Mouse (Mus musculus) myocyte (in vitro differentiated cells): Measurements from ENCODE around the gene Ganab. TPM values are rescaled to one million over a fixed set of nuclear protein-coding genes. Genes with fewer than 3 reads are reported as not detected.

Experiments
- H3K27me3 ChIP-seq: one replicate; pipeline ENCODE4 v1.6.1; 2011; ENCODE audit not compliant: control insufficient read depth, insufficient read depth, insufficient read length
- H3K36me3 ChIP-seq: one replicate; pipeline ENCODE4 v1.6.1; 2011; ENCODE audit not compliant: control insufficient read depth, insufficient read depth
- H3K4me2 ChIP-seq: one replicate; pipeline ENCODE4 v1.6.1; 2011; ENCODE audit warnings: low read depth, control low read depth
- H3K4me3 ChIP-seq: one replicate; pipeline ENCODE4 v1.5.1; 2011; ENCODE audit warnings: mild to moderate bottlenecking, control low read depth, moderate library complexity
- H3K79me2 ChIP-seq: one replicate; pipeline ENCODE4 v1.6.1; 2011; ENCODE audit not compliant: control insufficient read depth, insufficient read depth
- H3ac ChIP-seq: one replicate; pipeline ENCODE4 v1.6.1; 2011; ENCODE audit not compliant: control insufficient read depth, insufficient read length
- CEBPB ChIP-seq: IDR thresholded peaks from 2 replicates; pipeline ENCODE4 v1.6.1; 2011; ENCODE audit warnings: mild to moderate bottlenecking, moderate library complexity; ENCODE audit not compliant: poor library complexity, insufficient read depth, severe bottlenecking
- E2F4 ChIP-seq: IDR thresholded peaks from one replicate; pipeline ENCODE4 v1.6.1; 2011; ENCODE audit warnings: mild to moderate bottlenecking, control low read depth, moderate library complexity; ENCODE audit not compliant: insufficient read depth
- MAX ChIP-seq: IDR thresholded peaks from one replicate; pipeline ENCODE4 v1.6.1; 2011; ENCODE audit warnings: low read depth, mild to moderate bottlenecking, control low read depth
- MYOD1 ChIP-seq, 3 experiments: IDR thresholded peaks; one replicate each; pipeline ENCODE4 v1.6.1; 2011; ENCODE audit warnings: control low read depth in 2 of 3, low read depth in 2 of 3, mild to moderate bottlenecking in 2 of 3, moderate library complexity in 1 of 3; ENCODE audit not compliant: insufficient read length in 2 of 3, control insufficient read depth in 1 of 3
- MYOG ChIP-seq, 3 experiments: IDR thresholded peaks; one replicate each; pipeline ENCODE4 v1.6.1; 2011; ENCODE audit warnings: control low read depth in 2 of 3, low read depth in 2 of 3, mild to moderate bottlenecking in 2 of 3; ENCODE audit not compliant: insufficient read length in 2 of 3, control insufficient read depth in 1 of 3, insufficient read depth in 1 of 3
- POLR2A ChIP-seq: IDR thresholded peaks from one replicate; pipeline ENCODE4 v1.6.1; 2011; ENCODE audit warnings: low read depth, mild to moderate bottlenecking, control low read depth, moderate library complexity; ENCODE audit not compliant: insufficient read length
- POLR2AphosphoS2 ChIP-seq: IDR thresholded peaks from one replicate; pipeline ENCODE4 v1.6.1; 2011; ENCODE audit warnings: low read depth, control low read depth; ENCODE audit not compliant: insufficient read length
- REST ChIP-seq: IDR thresholded peaks from one replicate; pipeline ENCODE4 v1.6.1; 2011; ENCODE audit warnings: mild to moderate bottlenecking, control low read depth, moderate library complexity; ENCODE audit not compliant: insufficient read depth, insufficient read length
- SRF ChIP-seq: IDR thresholded peaks from one replicate; pipeline ENCODE4 v1.6.1; 2011; ENCODE audit warnings: low read depth; ENCODE audit not compliant: control insufficient read depth, insufficient read length
- TCF12 ChIP-seq: IDR thresholded peaks from one replicate; pipeline ENCODE4 v1.6.1; 2011; ENCODE audit warnings: mild to moderate bottlenecking, control low read depth; ENCODE audit not compliant: poor library complexity, insufficient read depth, severe bottlenecking
- TCF3 ChIP-seq: IDR thresholded peaks from one replicate; pipeline ENCODE4 v1.6.1; 2011; ENCODE audit warnings: low read depth, control low read depth; ENCODE audit not compliant: insufficient read length
- USF1 ChIP-seq: IDR thresholded peaks from one replicate; pipeline ENCODE4 v1.6.1; 2011; ENCODE audit warnings: low read depth, mild to moderate bottlenecking, control low read depth, moderate library complexity
- polyA plus RNA-seq: library from polyadenylated mRNA; unstranded; fragments of >200 nt; fragmentation: generic; extraction: Trizol; gene quantifications from one replicate; pipeline ENCODE4 v1.2.1, GENCODE M21; 2012; ENCODE audit warnings: missing spikeins

Ganab gene
- polyA plus RNA-seq, 1 experiment = 109 TPM

DNA sequence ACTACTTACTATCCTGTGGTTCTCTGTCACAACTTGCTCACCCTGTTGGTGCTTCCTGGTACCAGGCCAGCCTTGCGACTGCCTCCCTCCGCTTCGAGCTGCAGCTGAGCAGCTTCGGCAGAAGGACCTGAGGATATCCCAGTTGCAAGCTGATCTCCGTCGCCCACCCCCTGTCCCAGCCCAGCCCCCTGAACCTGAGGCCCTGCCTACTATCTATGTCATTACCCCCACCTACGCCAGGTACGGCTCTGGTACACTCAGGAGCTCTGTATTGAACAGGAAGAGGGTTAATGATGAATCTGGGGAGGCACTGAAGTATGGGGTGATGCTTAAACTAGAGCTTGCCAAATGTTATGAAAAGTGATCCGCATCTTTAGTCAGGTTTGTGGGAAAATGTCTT is 23.9 kb downstream of the Ganab start:
- TF ChIP-seq POLR2AphosphoS2 (no peak), REST (no peak), TCF12 (no peak), SRF (no peak)
- no peaks in the 10 kb centered on the region for H3K27me3 ChIP-seq
- peak overlapping the region; percentile 97 for H3K4me2 ChIP-seq
- peaks cover 14% of the 10 kb centered on the region for H3K36me3 ChIP-seq
- H3K4me3 ChIP-seq = peak overlapping the region; percentile 81
- no peak overlapping the region for H3ac ChIP-seq
- peaks cover 35% of the 10 kb centered on the region for H3K79me2 ChIP-seq

DNA sequence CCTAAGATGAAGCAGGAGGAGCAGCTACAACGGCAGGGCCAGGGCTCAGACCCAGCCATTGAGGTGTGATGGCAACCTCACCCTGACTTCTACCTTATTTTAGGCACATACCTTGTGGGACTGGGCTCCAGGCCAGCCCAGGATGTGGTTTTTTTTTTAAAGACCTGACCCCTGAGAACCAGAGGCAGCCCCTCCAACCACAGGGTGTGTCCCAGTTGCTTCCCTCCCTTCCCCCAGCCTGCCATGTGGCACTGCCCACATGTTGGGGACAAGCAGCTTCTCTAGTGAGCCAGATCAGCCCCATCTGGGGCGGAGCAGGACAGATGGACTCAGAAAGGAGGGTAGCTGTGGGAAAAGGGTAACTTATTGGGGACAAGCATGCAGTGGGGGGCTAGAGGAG is 28.9 kb downstream of the Ganab start:
- no peak overlapping the region for H3K4me3 ChIP-seq
- peak overlapping the region; percentile 27 for H3K4me2 ChIP-seq
- peaks cover 26% of the 10 kb centered on the region for H3K79me2 ChIP-seq
- H3K36me3 ChIP-seq = peaks cover 14% of the 10 kb centered on the region
- H3K27me3 ChIP-seq = no peaks in the 10 kb centered on the region
- TF ChIP-seq MYOD1 (IDR thresholded peaks at IDR 0.05; ENCODE audit: control insufficient read depth in 1 of 3, insufficient read length in 2 of 3, low read depth in 2 of 3) = peak in 1 of 3 experiments; percentile 70
- no peak for TF ChIP-seq TCF3
- TF ChIP-seq MYOG (IDR thresholded peaks at IDR 0.05; ENCODE audit: control insufficient read depth in 1 of 3, insufficient read depth in 1 of 3, insufficient read length in 2 of 3, low read depth in 2 of 3) = peak in 2 of 3 experiments; percentile 3 to 85
- H3ac ChIP-seq = no peak overlapping the region

DNA sequence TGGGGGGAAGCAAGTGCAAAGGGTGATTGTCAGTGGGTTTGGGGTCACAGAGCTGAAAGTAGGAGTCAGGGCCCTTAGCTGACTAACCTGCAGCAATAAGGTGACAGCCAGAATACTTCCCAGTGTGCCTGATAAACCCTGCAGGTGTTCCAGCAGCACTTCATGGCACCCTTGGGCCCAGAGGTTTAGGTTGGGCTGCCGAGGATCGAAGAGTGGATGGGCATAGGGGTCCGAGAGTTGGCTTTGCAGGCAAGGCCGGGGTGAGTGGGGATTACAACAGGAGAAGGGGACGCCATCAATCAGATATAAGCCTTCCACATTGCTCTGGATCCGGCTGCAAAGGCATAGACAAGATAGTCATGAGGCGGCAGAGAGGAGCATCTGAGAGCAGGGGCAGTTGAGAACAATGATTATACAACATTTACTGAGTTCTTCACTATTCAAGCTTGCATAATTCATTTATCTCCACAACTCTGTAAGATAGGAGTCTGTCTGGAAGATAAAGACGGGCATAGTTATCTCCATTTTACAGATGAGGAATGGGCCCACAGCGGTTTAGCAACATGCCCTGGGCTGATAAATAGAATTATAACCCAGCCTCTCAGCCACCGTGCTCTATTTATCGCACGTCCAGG is 30.1 kb downstream of the Ganab start:
- Histone ChIP-seq H3K4me2 (no peak overlapping the region), H3K4me3 (no peak overlapping the region), H3K79me2 (peaks cover 14% of the 10 kb centered on the region), H3ac (no peak overlapping the region), H3K36me3 (peaks cover 13% of the 10 kb centered on the region), H3K27me3 (no peaks in the 10 kb centered on the region)
- TF ChIP-seq TCF12 (no peak), USF1 (no peak), E2F4 (no peak)

DNA sequence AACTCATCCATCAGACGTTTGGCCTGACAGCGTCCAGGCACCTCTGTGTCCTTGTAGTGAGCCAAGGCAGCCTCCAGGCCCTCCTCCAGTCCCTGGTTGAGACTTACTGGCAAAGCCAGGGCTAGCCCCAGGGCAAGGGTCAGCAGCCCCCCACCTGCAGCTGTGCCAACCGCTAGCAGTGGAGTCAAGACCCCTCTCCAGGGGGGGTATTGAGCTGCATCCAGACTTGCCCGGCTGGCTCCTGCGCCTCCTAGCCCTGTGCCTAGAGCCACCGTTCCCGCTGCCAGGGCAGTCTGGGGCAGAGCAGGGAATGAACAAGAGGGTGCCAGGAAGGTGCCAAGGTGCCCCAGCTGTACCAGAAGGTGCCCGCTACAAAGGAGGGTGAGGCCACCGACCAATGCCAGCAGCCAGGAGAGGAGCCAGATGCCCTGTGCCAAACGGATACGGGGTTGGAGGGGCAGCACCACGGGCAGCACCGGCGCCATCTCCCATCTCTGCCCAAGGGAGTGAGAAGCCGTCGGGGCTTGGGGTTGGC is 30.9 kb downstream of the Ganab start:
- Histone ChIP-seq H3K79me2 (peaks cover 7% of the 10 kb centered on the region), H3K4me2 (peak overlapping the region; percentile 96), H3K36me3 (peaks cover 10% of the 10 kb centered on the region), H3ac (peak overlapping the region; percentile 76), H3K27me3 (no peaks in the 10 kb centered on the region), H3K4me3 (peak overlapping the region; percentile 51)
- TF ChIP-seq USF1 = no peak
- no peak for TF ChIP-seq MAX
- TF ChIP-seq SRF = no peak
- TF ChIP-seq REST = peak; percentile 10
- TF ChIP-seq E2F4 = no peak
- no peak for TF ChIP-seq TCF3
- TF ChIP-seq MYOD1 (IDR thresholded peaks at IDR 0.05; ENCODE audit: control insufficient read depth in 1 of 3, insufficient read length in 2 of 3, low read depth in 2 of 3) = no peak
- no peak for TF ChIP-seq TCF12
- peak; percentile 52 for TF ChIP-seq POLR2AphosphoS2
- TF ChIP-seq CEBPB = no peak
- no peak for TF ChIP-seq POLR2A
- no peak for TF ChIP-seq MYOG (IDR thresholded peaks at IDR 0.05; ENCODE audit: control insufficient read depth in 1 of 3, insufficient read depth in 1 of 3, insufficient read length in 2 of 3, low read depth in 2 of 3)

DNA sequence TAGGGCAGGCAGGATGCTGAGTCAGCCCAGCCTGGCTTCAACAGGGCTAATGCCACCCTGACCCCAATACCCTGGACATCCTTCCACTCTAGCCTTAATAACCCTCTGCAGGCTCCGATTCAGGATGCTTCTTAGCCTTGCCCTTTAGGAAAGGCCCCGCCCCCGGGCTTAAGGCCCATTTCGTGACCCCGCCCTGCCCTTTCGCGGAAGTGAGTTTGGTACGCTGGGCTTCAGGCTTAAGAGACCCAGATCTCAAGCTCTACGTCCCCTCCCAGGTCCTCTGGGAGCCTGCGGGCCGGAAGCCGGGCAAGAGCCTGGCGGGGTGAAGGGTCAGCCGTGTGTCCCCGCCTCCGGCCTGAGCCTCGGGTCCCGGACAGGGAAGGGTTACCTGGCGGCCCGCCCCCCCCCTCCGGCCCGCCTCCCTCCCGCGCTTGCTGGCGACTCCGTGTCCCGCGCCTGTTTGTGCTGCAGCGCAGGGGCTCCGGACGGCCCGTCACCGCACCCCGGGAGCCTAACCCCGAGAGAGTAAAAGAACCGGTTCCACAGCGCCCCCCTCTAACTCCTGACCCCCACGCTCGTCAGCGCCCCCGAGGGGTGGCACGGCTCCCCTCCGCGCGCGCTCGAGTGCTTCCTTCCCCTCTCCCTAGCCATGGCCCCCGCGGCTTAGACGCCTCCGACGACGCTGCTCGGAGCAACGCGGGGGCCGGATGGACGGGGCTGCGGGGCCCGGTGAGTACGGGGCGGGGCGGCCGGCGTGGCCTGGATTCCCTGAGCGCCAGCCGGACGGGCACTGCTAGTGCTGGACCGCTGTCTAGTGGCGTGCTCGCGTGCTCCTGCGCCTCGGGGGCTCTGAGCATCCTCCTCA is 31.6 kb downstream of the Ganab start, which contains the start of the genes Rom1 and Eml3:
Rom1 (minus strand) TSS at position 133 of the 865 bp plus-strand sequence.
Eml3 (plus strand) TSS at position 329 of the 865 bp plus-strand sequence.
- H3K4me2 ChIP-seq = peak within 1 kb of the TSS; percentile 96
- TF ChIP-seq TCF3 (no peak), MAX (no peak), MYOD1 (IDR thresholded peaks at IDR 0.05; ENCODE audit: control insufficient read depth in 1 of 3, insufficient read length in 2 of 3, low read depth in 2 of 3) (peak in 1 of 3 experiments; percentile 1), POLR2A (peak; percentile 37), CEBPB (no peak), E2F4 (no peak), MYOG (IDR thresholded peaks at IDR 0.05; ENCODE audit: control insufficient read depth in 1 of 3, insufficient read depth in 1 of 3, insufficient read length in 2 of 3, low read depth in 2 of 3) (no peak), SRF (no peak), REST (peak; percentile 21), POLR2AphosphoS2 (peak; percentile 9), TCF12 (no peak), USF1 (no peak)
- H3K79me2 ChIP-seq = peaks cover 4% of the 10 kb centered on the region
- H3ac ChIP-seq = peak within 1 kb of the TSS; percentile 76
- H3K4me3 ChIP-seq = peak within 1 kb of the TSS; percentile 51
- H3K27me3 ChIP-seq = no peaks in the 10 kb centered on the region
- H3K36me3 ChIP-seq = peaks cover 12% of the 10 kb centered on the region
